Mouse (Mus musculus) neural tube, embryonic 14.5 days (tissue): ENCODE measurements around the gene Gm21903. TPM values are rescaled to one million over a fixed set of nuclear protein-coding genes. Genes with fewer than 3 reads are reported as not detected.
"Not testable (repeated sequence)": the region's sequence is repeated elsewhere in the genome, so short reads cannot be mapped to it uniquely, and the experiment has no call there.

ENCODE experiments used
- ATAC-seq: fragments of 200-750 bp; cut with Nextera tagmentation; 2 replicates; pipeline ENCODE4 v1.8.0; 2017; ENCODE audit warnings: low read depth, mild to moderate bottlenecking, moderate TSS enrichment, moderate library complexity
- H3K27ac ChIP-seq: fragments of 300-500 bp; sonication (generic); 2 replicates; pipeline ENCODE4 v1.5.1; 2014; ENCODE audit warnings: low read depth, mild to moderate bottlenecking, control low read depth, low read length, moderate library complexity, mixed read lengths
- H3K27me3 ChIP-seq: fragments of 300-500 bp; sonication (generic); 2 replicates; pipeline ENCODE4 v1.6.1; 2014; ENCODE audit warnings: low read length; ENCODE audit not compliant: control insufficient read depth, insufficient read depth
- H3K36me3 ChIP-seq: fragments of 300-500 bp; sonication (generic); 2 replicates; pipeline ENCODE4 v1.6.1; 2014; ENCODE audit warnings: low read length, mixed read lengths; ENCODE audit not compliant: control insufficient read depth, insufficient read depth
- H3K4me1 ChIP-seq: fragments of 300-500 bp; sonication (generic); 2 replicates; pipeline ENCODE4 v1.6.1; 2014; ENCODE audit warnings: low read length; ENCODE audit not compliant: control insufficient read depth, insufficient read depth
- H3K4me2 ChIP-seq: fragments of 300-500 bp; sonication (generic); 2 replicates; pipeline ENCODE4 v1.6.1; 2014; ENCODE audit warnings: mild to moderate bottlenecking, low read depth, low read length, control low read depth
- H3K4me3 ChIP-seq: fragments of 300-500 bp; sonication (generic); 2 replicates; pipeline ENCODE4 v1.5.1; 2014; ENCODE audit warnings: low read depth, low read length, control low read depth, mixed read lengths
- H3K9ac ChIP-seq: fragments of 300-500 bp; sonication (generic); replicated peaks from 2 replicates; pipeline ENCODE4 v1.6.1; 2014; ENCODE audit warnings: low read depth, mild to moderate bottlenecking, control low read depth, low read length, mixed read lengths
- H3K9me3 ChIP-seq: fragments of 300-500 bp; sonication (generic); 2 replicates; pipeline ENCODE4 v1.6.1; 2016; ENCODE audit warnings: low read length; ENCODE audit not compliant: control insufficient read depth
- WGBS: fragments of 180-500 bp; shearing (Covaris S2); extraction: QIAGEN DNeasy Blood & Tissue Kit; methylation state at CpG from one replicate; pipeline ENCODE4 v1.1.7; 2014; 5-methylcytosine and 5-hydroxymethylcytosine counted together
- polyA plus RNA-seq: library from polyadenylated mRNA; unstranded; fragments of >200 nt; fragmentation: Nextera tagmentation; extraction: Ambion mirVana; gene quantifications from 2 replicates; pipeline ENCODE4 v1.2.1, GENCODE M21; 2014

Gene Gm21903
- polyA plus RNA-seq = not detected in 2 replicates

GRCm38 (mm10) chr17:39043241-39043640 is at the start of gene Gm21903:
TSS of gene Gm21903 (minus strand) at chr17:39043341.
- H3K4me2 ChIP-seq = no peak within 1 kb of the TSS
- peaks cover 3% of the 10 kb centered on the region; the same call in 1 of the 2 replicates for H3K9me3 ChIP-seq
- no peak within 1 kb of the TSS for H3K4me3 ChIP-seq
- H3K9ac ChIP-seq = no peak within 1 kb of the TSS
- no peak within 1 kb of the TSS for H3K27ac ChIP-seq
- H3K27me3 ChIP-seq = no peaks in the 10 kb centered on the region
- no peaks in the 10 kb centered on the region for H3K36me3 ChIP-seq
- no peak for ATAC-seq
- no peaks in the 10 kb centered on the region for H3K4me1 ChIP-seq

DNA sequence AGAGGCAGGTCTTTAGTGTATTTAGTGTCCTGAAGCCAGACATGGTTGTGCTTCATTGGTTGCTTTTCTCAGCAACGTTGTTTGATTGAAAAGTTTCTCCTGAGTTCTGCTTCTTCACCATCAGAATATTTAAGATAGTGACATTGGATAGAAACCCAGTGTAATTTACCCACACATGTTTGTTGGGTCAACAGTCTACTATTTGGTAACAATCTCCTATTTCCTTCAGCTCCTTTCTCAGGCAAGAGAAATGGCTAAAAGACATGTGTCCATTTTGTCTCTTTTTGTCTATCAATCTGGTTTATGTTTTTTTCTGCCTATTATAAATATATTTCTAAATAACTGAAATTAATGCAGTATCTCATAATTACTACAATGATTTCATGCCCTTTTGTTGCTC is 33.8 kb upstream of the Gm21903 start, which contains the start of gene Esp23:
Gene Esp23, minus strand, starts transcription at position 101 of the 400 bp plus-strand sequence.
- 50% methylated on average over 1 of the region's 1 CpGs for WGBS
- Histone ChIP-seq H3K36me3 (no peaks in the 10 kb centered on the region), H3K4me2 (no peak within 1 kb of the TSS)

DNA sequence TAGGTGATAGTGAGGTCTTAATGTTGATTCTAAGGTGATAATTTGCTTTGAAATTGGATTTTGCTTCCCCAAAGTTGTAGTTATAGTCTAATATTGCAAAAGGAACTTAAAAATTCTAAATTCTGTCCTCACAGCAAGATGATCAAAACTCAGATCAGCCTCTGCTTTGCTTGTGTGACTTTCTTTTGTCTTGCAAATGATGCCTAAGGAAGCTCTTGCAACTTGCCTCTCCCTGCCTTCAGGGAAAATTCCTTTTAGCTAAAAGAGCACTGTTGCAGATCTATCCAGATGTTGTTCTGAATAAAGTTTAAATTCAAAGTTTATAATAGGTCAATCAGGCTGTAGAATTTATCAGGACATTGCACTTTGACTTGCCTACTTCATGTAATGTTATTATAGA is 20.5 kb upstream of the Gm21903 start:
- Histone ChIP-seq H3K9ac (no peak overlapping the region), H3K9me3 (no peaks in the 10 kb centered on the region; the same call in 1 of the 2 replicates), H3K27me3 (no peaks in the 10 kb centered on the region), H3K4me3 (no peak overlapping the region), H3K4me2 (no peak overlapping the region), H3K4me1 (no peaks in the 10 kb centered on the region), H3K27ac (no peak overlapping the region), H3K36me3 (no peaks in the 10 kb centered on the region)
- no peak for ATAC-seq

More for the DNA sequence above, 33.8 kb upstream of the Gm21903 start, which contains the start of gene Esp23:
- H3K4me1 ChIP-seq = no peaks in the 10 kb centered on the region
- H3K27me3 ChIP-seq = no peaks in the 10 kb centered on the region
- ATAC-seq = no peak
- H3K4me3 ChIP-seq = no peak within 1 kb of the TSS
- H3K27ac ChIP-seq = no peak within 1 kb of the TSS
- peaks cover under 1% of the 10 kb centered on the region; the same call in 1 of the 2 replicates for H3K9me3 ChIP-seq
- H3K9ac ChIP-seq = no peak within 1 kb of the TSS

GRCm38 (mm10) chr17:39036395-39036794 is 6.7 kb downstream of the Gm21903 start, which contains the start of gene Esp24:
TSS of gene Esp24 (plus strand) at chr17:39036695.
- not testable (repeated sequence) for H3K4me1 ChIP-seq, H3K9ac ChIP-seq
- WGBS = 90% methylated on average over 3 of the region's 3 CpGs

DNA sequence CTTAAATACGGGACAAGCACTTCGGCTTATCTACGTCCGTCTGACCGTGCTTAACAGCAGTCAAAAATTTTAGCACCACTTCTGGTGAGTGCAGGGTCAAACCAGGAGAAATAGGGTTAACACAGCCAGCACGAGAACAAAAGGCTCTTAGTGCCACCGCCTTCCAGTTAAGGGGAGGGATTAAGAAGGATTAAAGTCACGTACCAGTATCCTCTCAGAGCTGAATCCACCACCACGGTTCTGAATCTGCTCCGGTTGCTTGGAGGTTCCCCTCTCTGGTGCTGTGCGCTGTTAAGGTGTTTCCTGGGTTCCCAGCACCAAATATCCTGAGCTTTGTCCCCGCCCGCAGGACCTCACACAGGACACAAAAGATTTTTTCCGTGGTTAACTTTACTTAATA is 26.0 kb downstream of the Gm21903 start:
- H3K9me3 ChIP-seq = no peaks in the 10 kb centered on the region
- no peaks in the 10 kb centered on the region for H3K27me3 ChIP-seq
- H3K4me3 ChIP-seq = no peak overlapping the region
- no peaks in the 10 kb centered on the region for H3K4me1 ChIP-seq
- H3K4me2 ChIP-seq = no peak overlapping the region
- no peak overlapping the region for H3K27ac ChIP-seq
- ATAC-seq = no peak
- WGBS = 73% methylated on average over 14 of the region's 14 CpGs
- H3K9ac ChIP-seq = no peak overlapping the region
- no peaks in the 10 kb centered on the region for H3K36me3 ChIP-seq

More at GRCm38 (mm10) chr17:39036395-39036794, 6.7 kb downstream of the Gm21903 start, which contains the start of gene Esp24:
- ATAC-seq, H3K4me3 ChIP-seq, H3K27ac ChIP-seq, H3K9me3 ChIP-seq, H3K36me3 ChIP-seq, H3K27me3 ChIP-seq, H3K4me2 ChIP-seq: not testable (repeated sequence)

DNA sequence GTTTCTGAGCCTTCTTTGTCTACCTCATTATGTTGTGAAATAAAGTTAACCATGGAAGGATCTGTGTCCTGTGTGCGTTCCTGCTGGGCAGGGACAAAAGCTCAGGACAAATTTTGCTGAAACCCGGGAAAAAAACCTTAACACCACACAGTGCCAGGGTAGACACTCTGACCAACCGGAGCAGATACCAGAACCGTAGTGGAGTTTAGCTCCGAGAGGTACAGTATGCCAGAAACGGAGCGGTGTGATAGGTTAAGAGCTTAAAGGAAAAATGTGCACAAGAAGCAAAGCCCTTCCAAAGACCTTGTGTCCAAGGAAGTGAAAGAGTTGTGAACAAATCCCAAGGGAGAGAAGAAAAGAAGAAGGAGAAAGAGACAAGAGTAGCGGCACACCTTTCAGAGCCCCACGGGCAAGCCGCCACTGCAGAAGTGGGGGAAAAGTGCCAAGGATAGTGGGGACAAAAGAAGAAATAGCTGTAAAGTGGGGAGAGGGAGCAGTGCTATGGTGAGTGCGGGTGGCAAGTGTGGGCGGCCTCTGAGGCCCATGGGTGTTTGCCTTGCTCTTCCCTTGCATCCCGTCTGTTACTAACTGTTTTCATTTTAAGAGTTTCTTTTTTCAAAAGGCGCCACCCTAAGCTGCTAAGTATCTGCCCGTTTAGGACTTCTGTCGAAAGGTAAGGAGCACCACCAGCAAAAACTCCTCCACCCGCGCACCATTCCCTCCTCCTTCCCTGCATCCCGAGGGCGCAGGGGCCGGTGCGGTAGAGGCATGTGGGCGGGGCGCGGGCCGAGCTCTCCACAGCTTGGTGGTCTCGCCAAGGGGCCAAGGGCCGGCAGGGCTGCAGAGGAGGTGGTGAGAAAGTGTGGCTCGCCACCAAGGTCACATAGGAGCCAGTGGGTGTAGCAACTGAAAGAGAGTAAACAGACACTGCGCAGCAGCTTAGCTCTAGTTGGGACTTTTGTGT is 32.2 kb downstream of the Gm21903 start:
- Histone ChIP-seq H3K27ac (no peak overlapping the region), H3K9me3 (no peaks in the 10 kb centered on the region), H3K36me3 (no peaks in the 10 kb centered on the region), H3K4me3 (no peak overlapping the region), H3K4me1 (no peaks in the 10 kb centered on the region), H3K4me2 (0 out of 2 replicates have a peak overlapping the region, but pooled peaks have one; percentile 1), H3K27me3 (no peaks in the 10 kb centered on the region), H3K9ac (no peak overlapping the region)
- ATAC-seq = no peak
- WGBS = 39% methylated on average over 30 of the region's 30 CpGs

DNA sequence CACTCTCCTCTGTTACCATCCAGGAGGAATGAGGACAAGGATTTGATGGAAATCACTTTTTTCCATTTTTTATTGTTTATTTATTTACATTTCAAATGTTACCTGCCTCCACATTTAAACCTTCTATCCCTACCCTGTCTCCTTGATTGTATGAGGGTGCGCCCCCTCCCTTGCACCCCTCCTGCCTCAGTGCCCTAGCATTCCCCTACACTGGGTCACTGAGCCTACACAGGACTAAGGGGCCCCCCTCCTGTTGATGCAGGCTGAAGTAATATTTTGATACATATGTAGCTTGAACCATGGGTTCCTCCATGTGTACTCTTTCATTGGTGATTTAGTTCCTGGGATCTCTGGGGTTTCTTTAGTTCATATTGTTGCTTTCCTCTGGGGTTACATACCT is 33.3 kb downstream of the Gm21903 start:
- WGBS = 87% methylated on average over 1 of the region's 1 CpGs
- no peak overlapping the region for H3K4me2 ChIP-seq
- H3K4me3 ChIP-seq = no peak overlapping the region
- no peaks in the 10 kb centered on the region for H3K36me3 ChIP-seq
- H3K4me1 ChIP-seq = no peaks in the 10 kb centered on the region
- H3K27me3 ChIP-seq = no peaks in the 10 kb centered on the region
- H3K27ac ChIP-seq = no peak overlapping the region
- ATAC-seq = no peak
- no peak overlapping the region for H3K9ac ChIP-seq
- no peaks in the 10 kb centered on the region for H3K9me3 ChIP-seq
